Mouse (Mus musculus) lung, postnatal 0 days (tissue): ENCODE results near the gene Eci1. TPM values are rescaled to one million over a fixed set of nuclear protein-coding genes. Genes with fewer than 3 reads are reported as not detected.

Source experiments
- ATAC-seq: fragments of 200-750 bp; cut with Nextera tagmentation; 2 replicates; pipeline ENCODE4 v1.8.0; 2017; ENCODE audit warnings: moderate library complexity
- DNase-seq: peaks from one replicate; pipeline ENCODE4 v3.0.0-alpha.2; 2016; ENCODE audit warnings: low spot score
- H3K27ac ChIP-seq: fragments of 300-500 bp; sonication (generic); 2 replicates; pipeline ENCODE4 v1.5.1; 2014; ENCODE audit warnings: antibody characterized with exemption, mild to moderate bottlenecking, low read length, mixed read lengths
- H3K27me3 ChIP-seq: fragments of 300-500 bp; sonication (generic); replicated peaks from 2 replicates; pipeline ENCODE4 v1.6.1; 2014; ENCODE audit warnings: low read length, mixed read lengths; ENCODE audit not compliant: insufficient read depth
- H3K36me3 ChIP-seq: fragments of 300-500 bp; sonication (generic); 2 replicates; pipeline ENCODE4 v1.6.1; 2014; ENCODE audit warnings: low read length, mixed read lengths; ENCODE audit not compliant: insufficient read depth
- H3K4me1 ChIP-seq: fragments of 300-500 bp; sonication (generic); 2 replicates; pipeline ENCODE4 v1.6.1; 2014; ENCODE audit warnings: antibody characterized with exemption, low read depth, low read length, mixed read lengths; ENCODE audit not compliant: insufficient read depth
- H3K4me2 ChIP-seq: fragments of 300-500 bp; sonication (generic); replicated peaks from 2 replicates; pipeline ENCODE4 v1.6.1; 2014; ENCODE audit warnings: low read depth, mild to moderate bottlenecking, low read length, moderate library complexity, mixed read lengths
- H3K4me3 ChIP-seq: fragments of 300-500 bp; sonication (generic); 2 replicates; pipeline ENCODE4 v1.5.1; 2014; ENCODE audit warnings: low read depth, low read length
- H3K9ac ChIP-seq: fragments of 300-500 bp; sonication (generic); replicated peaks from 2 replicates; pipeline ENCODE4 v1.6.1; 2014; ENCODE audit warnings: low read depth, mild to moderate bottlenecking
- H3K9me3 ChIP-seq: fragments of 300-500 bp; sonication (generic); 2 replicates; pipeline ENCODE4 v1.6.1; 2016; ENCODE audit warnings: low read length, mixed read lengths
- CTCF ChIP-seq: IDR thresholded peaks from 2 replicates; pipeline ENCODE4 v1.5.1; 2016; ENCODE audit warnings: antibody characterized with exemption, mild to moderate bottlenecking
- EP300 ChIP-seq: IDR thresholded peaks from 2 replicates; pipeline ENCODE4 v1.6.1; 2016; ENCODE audit warnings: antibody characterized with exemption, mild to moderate bottlenecking, control low read depth
- WGBS: fragments of 180-500 bp; shearing (Covaris S2); extraction: QIAGEN DNeasy Blood & Tissue Kit; methylation state at CpG from one replicate; pipeline ENCODE4 v1.1.7; 2014; 5-methylcytosine and 5-hydroxymethylcytosine counted together
- polyA plus RNA-seq: library from polyadenylated mRNA; unstranded; fragments of >200 nt; fragmentation: Nextera tagmentation; extraction: Ambion mirVana; gene quantifications from 2 replicates; pipeline ENCODE4 v1.2.1, GENCODE M21; 2015

Gene Eci1
- polyA plus RNA-seq, 1 experiment from 2014 or later: 81.7 TPM

DNA sequence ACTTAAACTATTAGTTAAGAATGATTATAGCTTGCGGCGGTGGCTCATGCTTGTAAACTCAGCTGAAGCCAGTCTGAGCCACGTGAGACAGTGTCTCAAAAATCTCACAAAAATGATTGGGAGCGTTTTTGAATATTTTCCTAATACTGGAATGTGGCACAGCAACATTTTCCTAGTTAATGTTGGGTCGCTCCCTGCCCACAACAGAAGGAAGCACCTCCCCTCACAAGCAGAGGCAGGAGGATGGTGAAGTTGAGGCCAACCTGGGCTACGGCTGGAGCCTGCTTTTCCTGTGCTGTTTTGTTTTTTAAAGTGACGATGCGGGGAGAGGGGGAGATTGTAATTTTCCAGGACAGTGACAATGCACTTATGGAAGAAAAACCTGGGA lies 723 bp downstream of the Eci1 start:
- peak overlapping the region; percentile 89 for H3K27ac ChIP-seq
- no peaks in the 10 kb centered on the region for H3K27me3 ChIP-seq
- ATAC-seq: 0 out of 2 replicates have a peak, but pooled peaks have one; percentile 4
- H3K9me3 ChIP-seq: no peaks in the 10 kb centered on the region
- 0 out of 2 replicates have a peak, but pooled peaks cover 5% of the 10 kb centered on the region for H3K36me3 ChIP-seq
- H3K4me1 ChIP-seq: no peaks in the 10 kb centered on the region; the same call in 1 of the 2 replicates
- 1% methylated on average over 8 of the region's 8 CpGs for WGBS
- peak overlapping the region; percentile 71 for H3K9ac ChIP-seq
- peak overlapping the region; percentile 65 for H3K4me3 ChIP-seq
- peak; percentile 50 for DNase-seq
- peak overlapping the region; percentile 64 for H3K4me2 ChIP-seq
- no peak for TF ChIP-seq EP300
- TF ChIP-seq CTCF: no peak

- Histone ChIP-seq H3K27ac (0 out of 2 replicates have a peak overlapping the region, but pooled peaks have one; percentile 5), H3K9ac (no peak overlapping the region), H3K4me2 (no peak overlapping the region), H3K4me3 (no peak overlapping the region), H3K4me1 (no peaks in the 10 kb centered on the region; the same call in 1 of the 2 replicates), H3K36me3 (no peaks in the 10 kb centered on the region), H3K27me3 (no peaks in the 10 kb centered on the region), H3K9me3 (no peaks in the 10 kb centered on the region)
- WGBS: 74% methylated on average over 14 of the region's 14 CpGs
- no peak for TF ChIP-seq CTCF
- DNase-seq: no peak
- ATAC-seq: no peak
Measured at GRCm38 (mm10) chr17:24429201-24429983, 3.0 kb downstream of the Eci1 start.

- Histone ChIP-seq H3K27ac (no peak overlapping the region), H3K4me3 (no peak overlapping the region), H3K4me1 (no peaks in the 10 kb centered on the region), H3K9ac (no peak overlapping the region), H3K9me3 (no peaks in the 10 kb centered on the region), H3K4me2 (no peak overlapping the region), H3K27me3 (no peaks in the 10 kb centered on the region), H3K36me3 (peaks cover 12% of the 10 kb centered on the region; the same call in 1 of the 2 replicates)
- TF ChIP-seq EP300 (no peak), CTCF (peak; percentile 81)
- DNase-seq: peak; percentile 72
- WGBS: 68% methylated on average over 5 of the region's 5 CpGs
- ATAC-seq: peak; percentile 55; the same call in 1 of the 2 replicates
Measured at GRCm38 (mm10) chr17:24437016-24437415, 10.6 kb downstream of the Eci1 start.

DNA sequence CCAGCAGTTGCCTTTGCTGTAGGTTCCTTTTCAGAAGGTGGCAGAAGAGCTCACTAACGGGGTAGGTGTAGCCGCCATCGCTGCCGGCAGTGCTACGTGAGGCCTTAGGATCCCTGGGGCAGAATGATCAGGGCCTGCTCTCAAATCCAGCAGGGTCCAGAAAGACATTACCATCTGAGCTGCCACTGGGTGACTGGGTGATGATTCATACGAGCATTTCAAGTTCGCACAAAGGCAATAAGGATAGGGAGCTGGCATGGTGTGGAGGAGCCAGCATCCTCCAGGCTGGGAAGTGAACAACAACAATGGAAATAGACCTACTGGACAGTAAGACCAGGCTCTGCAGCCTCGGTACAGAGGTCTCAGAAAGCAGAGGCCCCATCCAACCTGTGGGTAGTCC lies 13.9 kb downstream of the Eci1 start:
- no peak overlapping the region for H3K4me3 ChIP-seq
- WGBS: 83% methylated on average over 8 of the region's 8 CpGs
- no peak for ATAC-seq
- no peaks in the 10 kb centered on the region for H3K4me1 ChIP-seq
- H3K9ac ChIP-seq: no peak overlapping the region
- H3K36me3 ChIP-seq: peaks cover 28% of the 10 kb centered on the region; the same call in 1 of the 2 replicates
- no peak overlapping the region for H3K27ac ChIP-seq
- DNase-seq: no peak
- H3K4me2 ChIP-seq: no peak overlapping the region
- H3K27me3 ChIP-seq: no peaks in the 10 kb centered on the region
- no peak for TF ChIP-seq EP300
- TF ChIP-seq CTCF: no peak
- H3K9me3 ChIP-seq: no peaks in the 10 kb centered on the region

DNA sequence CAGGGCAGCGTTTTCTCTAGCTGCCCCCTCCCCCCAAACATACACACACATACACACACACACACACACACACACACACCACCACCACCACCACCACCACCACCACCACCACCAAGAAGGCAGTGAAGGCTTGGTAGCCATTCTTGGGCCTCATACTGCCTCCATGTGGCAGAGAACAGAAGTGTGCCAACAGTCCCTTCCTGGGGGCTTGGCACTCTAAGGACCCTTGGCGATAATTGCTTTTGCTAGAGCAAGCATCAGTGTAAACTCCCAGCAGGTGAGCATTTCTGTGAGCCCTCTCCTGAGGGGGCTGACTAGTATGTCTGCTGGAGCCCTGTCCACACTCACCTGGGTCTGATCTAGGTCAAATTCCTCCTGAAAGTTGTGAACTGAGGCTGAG lies 14.7 kb downstream of the Eci1 start:
- H3K4me3 ChIP-seq: no peak overlapping the region
- no peaks in the 10 kb centered on the region for H3K4me1 ChIP-seq
- no peak overlapping the region for H3K4me2 ChIP-seq
- DNase-seq (no peak), ATAC-seq (no peak)
- H3K36me3 ChIP-seq: peaks cover 35% of the 10 kb centered on the region
- H3K9me3 ChIP-seq: no peaks in the 10 kb centered on the region
- no peak for TF ChIP-seq EP300
- TF ChIP-seq CTCF: peak; percentile 49
- no peak overlapping the region for H3K27ac ChIP-seq
- 60% methylated on average over 2 of the region's 2 CpGs for WGBS
- H3K9ac ChIP-seq: no peak overlapping the region
- H3K27me3 ChIP-seq: no peaks in the 10 kb centered on the region

GRCm38 (mm10) chr17:24442107-24442506 lies 15.7 kb downstream of the Eci1 start:
- Histone ChIP-seq H3K9ac (no peak overlapping the region), H3K4me2 (no peak overlapping the region), H3K9me3 (no peaks in the 10 kb centered on the region), H3K4me3 (no peak overlapping the region), H3K27me3 (no peaks in the 10 kb centered on the region), H3K4me1 (no peaks in the 10 kb centered on the region), H3K27ac (no peak overlapping the region), H3K36me3 (peaks cover 41% of the 10 kb centered on the region)
- TF ChIP-seq CTCF (no peak), EP300 (no peak)
- 77% methylated on average over 14 of the region's 14 CpGs for WGBS
- DNase-seq (no peak), ATAC-seq (no peak)
